Mouse (Mus musculus): ENCODE results near the gene Ptbp1.

Ptbp1 gene

GRCm38 (mm10) chr10:79832786-79833181, 21.4 kb upstream of the Ptbp1 start:
- DNase-seq (ENCODE audit: low read depth, low spot score), result no peak

GRCm38 (mm10) chr10:79834769-79835398, 19.3 kb upstream of the Ptbp1 start:
- peak; percentile 76 for DNase-seq (ENCODE audit: low read depth, low spot score)

GRCm38 (mm10) chr10:79836918-79837317, 17.3 kb upstream of the Ptbp1 start:
- DNase-seq (ENCODE audit: low read depth, low spot score), result peak; percentile 74

GRCm38 (mm10) chr10:79838151-79838550, 16.1 kb upstream of the Ptbp1 start:
- DNase-seq (ENCODE audit: low read depth, low spot score), result no peak

- DNase-seq (ENCODE audit: low read depth, low spot score), result no peak
Observed at GRCm38 (mm10) chr10:79840091-79840490, 14.1 kb upstream of the Ptbp1 start.

- DNase-seq (ENCODE audit: low read depth, low spot score), result peak; percentile 100
Observed at GRCm38 (mm10) chr10:79840644-79841551, 13.3 kb upstream of the Ptbp1 start.

GRCm38 (mm10) chr10:79842322-79842721, 11.9 kb upstream of the Ptbp1 start:
- DNase-seq (ENCODE audit: low read depth, low spot score), result no peak

GRCm38 (mm10) chr10:79843476-79843875, 10.8 kb upstream of the Ptbp1 start:
- peak; percentile 57 for DNase-seq (ENCODE audit: low read depth, low spot score)

GRCm38 (mm10) chr10:79846553-79846952, 7.7 kb upstream of the Ptbp1 start:
- no peak for DNase-seq (ENCODE audit: low read depth, low spot score)

GRCm38 (mm10) chr10:79849941-79850628, 4.1 kb upstream of the Ptbp1 start:
- no peak for DNase-seq (ENCODE audit: low read depth, low spot score)

- DNase-seq (ENCODE audit: low read depth, low spot score), result no peak
Observed at GRCm38 (mm10) chr10:79851653-79852052, 2.6 kb upstream of the Ptbp1 start.

GRCm38 (mm10) chr10:79852107-79852789, 2.0 kb upstream of the Ptbp1 start:
- peak; percentile 56 for DNase-seq (ENCODE audit: low read depth, low spot score)

GRCm38 (mm10) chr10:79852827-79853226, 1.4 kb upstream of the Ptbp1 start:
- peak; percentile 50 for DNase-seq (ENCODE audit: low read depth, low spot score)

GRCm38 (mm10) chr10:79853392-79853791, 835 bp upstream of the Ptbp1 start:
- DNase-seq (ENCODE audit: low read depth, low spot score), result peak; percentile 93

GRCm38 (mm10) chr10:79854801-79855541, 744 bp downstream of the Ptbp1 start:
- peak; percentile 89 for DNase-seq (ENCODE audit: low read depth, low spot score)

- DNase-seq (ENCODE audit: low read depth, low spot score), result peak; percentile 54
Observed at GRCm38 (mm10) chr10:79855558-79856184, 1.4 kb downstream of the Ptbp1 start.

- no peak for DNase-seq (ENCODE audit: low read depth, low spot score)
Observed at GRCm38 (mm10) chr10:79856280-79856679, 2.1 kb downstream of the Ptbp1 start.

GRCm38 (mm10) chr10:79856704-79857451, 2.7 kb downstream of the Ptbp1 start:
- DNase-seq (ENCODE audit: low read depth, low spot score), result no peak

- no peak for DNase-seq (ENCODE audit: low read depth, low spot score)
Observed at GRCm38 (mm10) chr10:79857452-79857811, 3.2 kb downstream of the Ptbp1 start.

- no peak for DNase-seq (ENCODE audit: low read depth, low spot score)
Observed at GRCm38 (mm10) chr10:79857894-79858293, 3.7 kb downstream of the Ptbp1 start.

Data from R1 (cell line).